Mouse (Mus musculus): ENCODE measurements around the gene Olfr1039.
"Not testable (repeated sequence)": the region's sequence is repeated elsewhere in the genome, so short reads cannot be mapped to it uniquely, and the experiment has no call there.

The Olfr1039 gene

GRCm38 (mm10) chr2:86135828-86136227, at the start of gene Olfr1039:
Gene Olfr1039, minus strand, starts transcription at chr2:86135928.
- DNase-seq (ENCODE audit: low spot score in 2 of 2), result no peak

DNA sequence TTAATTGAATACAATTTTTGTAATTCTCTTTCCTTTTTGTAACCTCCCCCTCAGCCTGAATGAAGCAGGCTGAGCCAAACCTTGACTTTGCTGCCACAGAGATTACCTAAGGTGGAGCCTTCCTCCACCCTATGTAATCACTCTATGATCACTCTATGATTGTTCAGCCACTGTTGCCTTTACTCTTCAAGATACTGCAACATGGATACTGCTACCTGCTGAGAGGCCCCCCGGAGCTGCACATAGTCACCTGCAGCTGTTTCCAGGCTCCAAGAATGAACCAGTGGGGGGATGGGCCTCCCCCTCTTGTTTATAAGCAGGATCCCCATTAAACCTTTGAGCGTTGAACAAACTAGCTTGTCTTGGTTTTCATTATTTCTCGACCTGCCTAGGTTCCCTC, 44.2 kb upstream of the Olfr1039 start:
- DNase-seq (ENCODE audit: low spot score in 2 of 2), result no peak

DNA sequence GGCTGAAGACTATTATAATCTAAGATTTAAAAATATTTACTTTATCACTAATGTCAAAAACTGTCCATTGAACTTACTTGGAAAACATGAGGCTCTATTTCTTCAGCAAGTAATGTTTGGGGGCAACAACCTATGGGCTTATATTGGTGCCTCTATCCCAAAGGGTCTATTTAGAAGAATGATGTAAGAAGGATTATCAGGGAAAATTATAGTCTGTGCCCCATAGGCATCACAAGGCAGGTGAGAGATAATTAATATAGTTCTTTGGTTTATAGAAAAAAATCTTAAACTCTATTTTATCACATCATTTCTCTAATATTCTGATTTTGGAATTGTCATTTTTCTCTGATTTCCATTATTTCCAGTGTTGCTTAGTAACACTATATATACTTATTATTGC, 42.0 kb upstream of the Olfr1039 start, which contains the start of gene Olfr1044:
Gene Olfr1044 (minus strand): TSS at position 101 of the 400 bp plus-strand sequence.
- DNase-seq (ENCODE audit: low spot score in 2 of 2), result no peak

DNA sequence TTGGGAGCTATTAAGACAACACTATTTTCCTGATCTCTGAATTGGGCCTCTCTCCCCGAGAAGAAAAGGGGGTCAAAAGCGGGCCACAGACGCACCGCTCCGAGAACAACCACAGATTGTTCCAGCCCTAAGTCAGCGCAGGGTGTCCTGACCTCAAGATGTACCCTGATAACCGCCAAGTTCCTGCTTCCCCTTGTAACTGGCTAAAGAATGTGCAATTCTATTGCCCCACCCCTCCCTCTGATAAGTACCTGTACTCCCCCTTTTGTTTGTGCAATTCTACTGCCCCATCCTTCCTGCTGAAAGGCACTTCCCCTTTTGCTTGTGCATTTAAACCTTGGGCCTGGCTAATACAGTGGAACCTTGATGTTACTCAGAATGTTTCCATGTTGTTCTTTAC, 39.7 kb upstream of the Olfr1039 start:
- DNase-seq (ENCODE audit: low spot score in 2 of 2), result not testable (repeated sequence)

DNA sequence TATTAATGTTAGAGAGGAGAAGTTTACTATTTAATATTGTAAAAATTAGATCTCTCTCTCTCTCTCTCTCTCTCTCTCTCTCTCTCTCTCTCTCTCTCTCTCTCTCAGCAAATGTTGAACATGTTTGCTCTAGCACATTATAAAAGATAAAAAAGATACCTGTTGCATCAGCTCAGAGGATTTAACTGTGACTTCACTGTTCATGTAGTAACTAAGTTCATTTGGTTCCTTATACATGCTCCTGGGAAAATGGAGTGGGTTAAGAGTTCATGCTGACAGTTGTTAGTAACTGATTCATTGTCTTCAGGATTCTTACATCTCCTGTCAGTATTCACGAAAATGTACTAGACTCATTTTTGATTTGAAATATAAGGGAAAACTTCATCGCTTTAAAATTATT, 31.7 kb upstream of the Olfr1039 start, which contains the start of gene Olfr1043:
Gene Olfr1043 (minus strand): TSS at position 101 of the 400 bp plus-strand sequence.
- no peak for DNase-seq (ENCODE audit: low spot score in 2 of 2)

DNA sequence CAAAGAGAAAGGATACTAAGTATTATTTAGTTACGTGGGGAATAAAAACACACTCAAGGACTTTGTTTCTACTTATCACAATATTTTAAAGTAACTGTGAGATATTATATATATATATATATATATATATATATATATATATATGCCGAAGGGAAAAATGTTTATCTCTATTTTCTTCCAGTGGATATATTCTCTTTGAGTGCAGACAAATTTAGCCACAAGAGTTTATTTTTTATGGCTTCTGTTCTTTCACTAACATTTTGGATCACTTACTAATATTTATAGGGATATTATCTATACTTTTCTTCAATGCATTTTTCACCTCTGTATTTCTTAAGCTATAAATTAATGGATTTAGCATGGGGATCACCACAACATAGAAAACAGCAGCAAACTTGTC, 26.0 kb upstream of the Olfr1039 start, which contains the start of gene Olfr1042:
Gene Olfr1042 (minus strand): TSS at position 101 of the 400 bp plus-strand sequence.
- DNase-seq (ENCODE audit: low spot score in 2 of 2), result no peak

DNA sequence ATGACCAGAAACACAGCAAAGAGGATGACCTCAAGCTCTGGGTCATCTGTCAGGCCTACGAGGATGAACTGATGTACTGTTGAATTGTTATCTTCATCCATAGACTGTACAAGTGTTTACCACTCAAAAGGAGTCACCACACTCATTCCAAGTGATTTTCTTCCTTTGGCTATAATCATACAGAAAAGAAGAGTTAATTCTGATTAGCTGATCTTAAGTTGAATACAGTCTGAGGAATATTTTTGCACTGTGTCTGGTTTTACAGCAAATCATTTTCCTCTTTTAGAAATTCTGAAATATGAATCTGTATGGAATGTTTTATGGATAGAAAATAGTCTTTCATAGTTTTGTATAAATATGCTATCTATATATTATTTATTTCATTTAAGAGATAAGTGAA, 10.9 kb upstream of the Olfr1039 start, which contains the start of gene Olfr1040:
Gene Olfr1040 (minus strand): TSS at position 101 of the 400 bp plus-strand sequence.
- DNase-seq (ENCODE audit: low spot score in 2 of 2), result no peak

- no peak for DNase-seq (ENCODE audit: low spot score in 2 of 2)
Measured at GRCm38 (mm10) chr2:86087285-86087684, 48.4 kb downstream of the Olfr1039 start, which contains the start of gene Olfr1037. Gene Olfr1037, minus strand, starts transcription at chr2:86087385.

DNA sequence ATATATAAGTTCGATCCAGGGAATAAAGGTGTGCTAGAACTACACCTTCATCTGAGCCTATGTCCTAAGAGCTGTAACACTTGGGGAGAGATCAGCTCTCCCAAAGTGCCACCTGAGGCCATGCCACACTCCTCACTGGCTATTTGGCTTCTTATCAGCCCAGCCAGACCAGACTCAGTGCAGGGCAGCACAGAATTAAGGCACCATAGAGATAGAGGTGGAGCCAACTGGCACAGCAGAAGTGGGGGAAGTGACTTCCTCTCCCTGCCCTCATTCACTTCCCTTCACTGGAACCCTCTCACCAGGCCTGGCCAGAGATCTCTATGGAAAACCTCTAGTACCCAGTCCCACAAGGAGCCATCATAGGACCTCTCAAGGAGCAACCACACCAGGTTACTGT, 55.2 kb downstream of the Olfr1039 start:
- DNase-seq (ENCODE audit: low spot score in 2 of 2), result not testable (repeated sequence)
